Mouse (Mus musculus): Measurements from ENCODE around the gene Bloc1s2. TPM values are rescaled to one million over a fixed set of nuclear protein-coding genes. Genes with fewer than 3 reads are reported as not detected.

Gene Bloc1s2
- total and polyA plus RNA-seq, 3 experiments, result 92.4 to 115 (median 96.3) TPM

DNA sequence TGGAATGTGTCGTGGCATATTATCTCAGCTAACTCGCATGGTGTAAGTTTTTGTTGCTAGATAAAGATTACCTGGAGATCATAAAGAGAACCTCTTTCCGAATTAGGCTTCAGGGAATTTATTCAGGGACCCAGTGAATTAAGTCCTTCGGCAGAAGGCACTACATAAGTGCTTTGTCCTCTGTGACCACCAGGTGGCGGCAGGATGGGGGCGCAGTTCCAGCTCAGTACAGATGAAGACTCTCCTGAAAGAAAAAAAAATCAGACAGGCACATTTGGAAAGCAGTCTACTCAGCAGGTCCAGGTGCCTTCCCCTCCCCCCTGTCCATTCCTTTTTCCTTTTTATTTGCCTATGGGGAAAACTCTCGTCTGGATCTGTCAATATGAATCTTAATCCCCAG is 48.9 kb upstream of the Bloc1s2 start:
- Histone ChIP-seq H3K27me3 (replicated peaks) (peaks cover 27% of the 10 kb centered on the region), H3K36me3 (replicated peaks in 1 of 2; ENCODE audit: control insufficient read depth in 1 of 2, insufficient read depth in 1 of 2, low read length in 1 of 2) (no peaks in the 10 kb centered on the region), H3K4me1 (ENCODE audit: control insufficient read depth in 1 of 2, insufficient read depth in 2 of 2) (peaks cover 2 to 3% of the 10 kb centered on the region in 2 experiments; a peak in 2 of 4 replicates), H3K9ac (ENCODE audit: insufficient read depth, low read depth) (no peak overlapping the region), H3K27ac (ENCODE audit: insufficient read depth, low read depth) (no peak overlapping the region), H3K4me2 (ENCODE audit: insufficient read depth, low read depth, poor library complexity, severe bottlenecking) (no peak overlapping the region), H3K9me3 (replicated peaks; ENCODE audit: low read length) (no peaks in the 10 kb centered on the region), H3K79me2 (replicated peaks; ENCODE audit: control insufficient read depth, extremely low read depth, insufficient read depth, poor library complexity, severe bottlenecking) (no peaks in the 10 kb centered on the region), H3K4me3 (replicated peaks in 1 of 3; ENCODE audit: low read depth in 2 of 3, low read length in 2 of 3, poor library complexity in 1 of 3) (no peak overlapping the region)
- peak; percentile 62 for DNase-seq (ENCODE audit: extremely low read depth)
- TF ChIP-seq ZKSCAN1 (IDR thresholded peaks at IDR 0.05; ENCODE audit: borderline replicate concordance, low read depth, low read length), result no peak
- TF ChIP-seq USF1 (IDR thresholded peaks at IDR 0.05; ENCODE audit: low read depth, low read length), result no peak
- TF ChIP-seq HCFC1 (IDR thresholded peaks at IDR 0.05; ENCODE audit: low read depth, low read length), result no peak
- TF ChIP-seq TCF12 (IDR thresholded peaks at IDR 0.05; ENCODE audit: low read depth, low read length), result no peak
- TF ChIP-seq CHD1 (IDR thresholded peaks at IDR 0.05; ENCODE audit: low read depth, low read length), result no peak
- TF ChIP-seq POLR2AphosphoS2 (IDR thresholded peaks at IDR 0.05; ENCODE audit: low read depth, low read length), result no peak
- TF ChIP-seq CTCF (conservative IDR thresholded peaks at IDR 0.05 in 1 of 2, IDR thresholded peaks at IDR 0.05 in 1 of 2; ENCODE audit: low read depth in 2 of 2, low read length in 2 of 2), result peak; percentile 81 to 95
- peak; percentile 40; the same call in 1 of the 2 replicates for TF ChIP-seq NELFE (IDR thresholded peaks at IDR 0.05; ENCODE audit: low read depth, low read length)
- no peak for TF ChIP-seq RCOR1 (conservative IDR thresholded peaks at IDR 0.05; ENCODE audit: low read depth, low read length)
- TF ChIP-seq EP300 (IDR thresholded peaks at IDR 0.05; ENCODE audit: low read length), result no peak
- no peak for TF ChIP-seq JUND (conservative IDR thresholded peaks at IDR 0.05; ENCODE audit: low read depth, low read length)
- peak; percentile 76; the same call in 1 of the 2 replicates for TF ChIP-seq MAZ (IDR thresholded peaks at IDR 0.05; ENCODE audit: low read depth, low read length)
- no peak for TF ChIP-seq ELF1 (IDR thresholded peaks at IDR 0.05; ENCODE audit: low read depth, low read length)
- no peak for TF ChIP-seq JUN (IDR thresholded peaks at IDR 0.05; ENCODE audit: insufficient read depth, low read depth, low read length)
- no peak for TF ChIP-seq POLR2A (IDR thresholded peaks at IDR 0.05; ENCODE audit: low read depth, low read length)
- TF ChIP-seq NRF1 (IDR thresholded peaks at IDR 0.05; ENCODE audit: low read depth, low read length), result no peak
- no peak for TF ChIP-seq PAX5 (IDR thresholded peaks at IDR 0.05; ENCODE audit: low read length)
- 0 out of 2 replicates have a peak, but pooled peaks have one; percentile 20 for TF ChIP-seq ZC3H11A (IDR thresholded peaks at IDR 0.05; ENCODE audit: low read depth, low read length)
- peak; percentile 49; the same call in 1 of the 2 replicates for TF ChIP-seq MAFK (IDR thresholded peaks at IDR 0.05; ENCODE audit: insufficient replicate concordance, low read length)
- no peak for TF ChIP-seq BHLHE40 (IDR thresholded peaks at IDR 0.05; ENCODE audit: low read depth, low read length)
- TF ChIP-seq SIN3A (IDR thresholded peaks at IDR 0.05; ENCODE audit: low read length), result 0 out of 2 replicates have a peak, but pooled peaks have one; percentile 42
- no peak for TF ChIP-seq GABPA (IDR thresholded peaks at IDR 0.05; ENCODE audit: insufficient replicate concordance, low read depth, low read length)
- no peak for TF ChIP-seq ETS1 (conservative IDR thresholded peaks at IDR 0.05; ENCODE audit: low read depth, low read length)
- no peak for TF ChIP-seq CHD2 (IDR thresholded peaks at IDR 0.05; ENCODE audit: low read length)
- no peak for TF ChIP-seq MYC (IDR thresholded peaks at IDR 0.05; ENCODE audit: low read depth, low read length)
- peak; percentile 56 for TF ChIP-seq RAD21 (IDR thresholded peaks at IDR 0.05; ENCODE audit: low read depth, low read length)
- TF ChIP-seq MAX (IDR thresholded peaks at IDR 0.05; ENCODE audit: low read length), result no peak
- TF ChIP-seq MXI1 (IDR thresholded peaks at IDR 0.05; ENCODE audit: low read depth, low read length), result no peak
- TF ChIP-seq SMC3 (IDR thresholded peaks at IDR 0.05; ENCODE audit: low read depth, low read length), result peak; percentile 88
- TF ChIP-seq UBTF (IDR thresholded peaks at IDR 0.05; ENCODE audit: low read depth, low read length), result no peak
- no peak for TF ChIP-seq TBP (conservative IDR thresholded peaks at IDR 0.05; ENCODE audit: low read depth, low read length)
- no peak for TF ChIP-seq KAT2A (IDR thresholded peaks at IDR 0.05; ENCODE audit: insufficient replicate concordance, low read length)
- no peak for TF ChIP-seq ZMIZ1 (IDR thresholded peaks at IDR 0.05; ENCODE audit: low read depth, low read length)
- peak; percentile 89 for TF ChIP-seq ZNF384 (IDR thresholded peaks at IDR 0.05; ENCODE audit: low read depth, low read length)
- no peak for TF ChIP-seq USF2 (conservative IDR thresholded peaks at IDR 0.05; ENCODE audit: low read depth, low read length)
- TF ChIP-seq E2F4 (IDR thresholded peaks at IDR 0.05; ENCODE audit: insufficient replicate concordance, low read depth, low read length), result no peak
- no peak for TF ChIP-seq MEF2A (IDR thresholded peaks at IDR 0.05; ENCODE audit: borderline replicate concordance, low read depth, low read length)
- peak; percentile 23; the same call in 1 of the 2 replicates for TF ChIP-seq IRF4 (IDR thresholded peaks at IDR 0.05; ENCODE audit: low read depth, low read length)
- dilution Hi-C loops (cut with MboI; ENCODE audit: extremely low pct_ligation_motif_present, extremely low pct_unique_long_range_greater_than_20kb, low sequenced_read_pairs) (no loop called here), in situ Hi-C loops (cut with MboI; ENCODE audit: low pct_ligation_motif_present, low pct_unique_long_range_greater_than_20kb, low sequenced_read_pairs) (no loop called here)
